Mouse (Mus musculus) c-Kit-positive CD71-positive TER-119-positive erythroid progenitor cells, embryonic 14.5 days (primary cell): ENCODE data around the gene E130114P18Rik.

ENCODE experiments used
- DNase-seq: peaks from one replicate; pipeline ENCODE4 v3.0.0-alpha.2; 2013; ENCODE audit warnings: low spot score

E130114P18Rik gene

DNA sequence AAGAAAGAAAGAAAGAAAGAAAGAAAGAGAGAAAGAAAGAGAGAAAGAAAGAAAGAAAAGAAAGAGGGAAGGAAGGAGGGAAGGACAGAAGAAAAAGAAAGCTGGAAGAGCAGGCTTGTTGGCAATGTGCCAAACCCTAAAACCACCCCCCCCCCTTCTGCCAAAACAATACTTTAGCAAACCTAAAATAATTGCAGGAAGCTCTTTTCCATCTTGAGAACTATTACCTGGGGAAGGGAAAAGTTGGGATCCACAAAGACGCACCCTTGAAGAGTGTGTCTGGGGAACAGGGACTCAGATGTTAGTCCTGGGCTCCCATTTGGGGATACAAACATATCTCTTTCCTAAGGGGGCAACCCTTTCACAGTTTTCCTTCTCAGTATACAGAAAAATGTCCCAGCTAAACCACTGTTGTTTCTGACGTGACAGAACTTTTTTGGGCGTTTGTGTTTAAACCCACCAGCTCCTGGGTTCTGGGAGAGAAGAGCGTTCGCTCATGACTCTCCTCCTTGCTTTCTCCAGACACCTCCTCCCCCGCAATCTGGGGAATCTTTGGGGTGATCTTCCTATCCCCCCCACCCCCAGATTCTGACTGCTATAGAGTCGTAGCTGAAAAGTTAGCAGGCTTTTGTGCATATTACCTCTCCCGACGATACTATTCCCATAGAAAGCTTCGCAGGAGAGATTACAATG is 1.3 kb downstream of the E130114P18Rik start:
- DNase-seq: no peak

DNA sequence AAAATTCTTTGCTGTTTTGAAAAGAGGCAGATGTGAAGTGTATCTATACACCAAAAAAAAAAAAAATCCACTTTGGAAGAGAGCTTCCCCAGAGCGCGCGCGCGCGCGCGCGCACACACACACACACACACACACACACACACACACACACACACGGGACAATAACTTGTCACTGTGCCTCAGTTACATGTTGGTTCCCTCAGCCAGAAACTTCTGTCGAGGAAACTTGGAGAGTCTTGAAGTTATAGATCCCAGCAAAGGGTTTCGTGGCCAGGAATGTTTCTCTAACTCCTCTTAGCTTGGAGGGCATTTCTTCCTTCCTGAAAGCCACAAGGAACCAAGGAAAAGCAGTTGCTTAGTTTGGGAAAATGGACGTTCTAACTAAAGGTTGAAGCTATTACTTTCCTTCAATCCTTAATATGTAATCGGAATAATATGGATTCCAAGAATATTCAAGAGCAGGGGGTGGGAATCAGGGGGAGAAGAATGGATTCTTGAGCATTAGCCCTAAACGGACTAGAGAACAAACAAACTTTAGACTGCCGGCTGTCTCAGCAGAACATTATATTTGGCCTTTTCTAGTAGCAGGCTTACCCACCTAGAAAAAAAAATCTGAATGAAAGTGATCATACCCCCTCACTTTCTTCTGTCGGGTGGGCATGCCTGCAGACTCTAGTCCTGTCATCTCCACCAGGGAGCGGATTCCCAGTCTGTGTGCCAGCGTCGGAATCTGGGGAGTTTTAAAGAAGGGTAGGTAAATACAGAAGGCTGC is 2.2 kb downstream of the E130114P18Rik start:
- no peak for DNase-seq

DNA sequence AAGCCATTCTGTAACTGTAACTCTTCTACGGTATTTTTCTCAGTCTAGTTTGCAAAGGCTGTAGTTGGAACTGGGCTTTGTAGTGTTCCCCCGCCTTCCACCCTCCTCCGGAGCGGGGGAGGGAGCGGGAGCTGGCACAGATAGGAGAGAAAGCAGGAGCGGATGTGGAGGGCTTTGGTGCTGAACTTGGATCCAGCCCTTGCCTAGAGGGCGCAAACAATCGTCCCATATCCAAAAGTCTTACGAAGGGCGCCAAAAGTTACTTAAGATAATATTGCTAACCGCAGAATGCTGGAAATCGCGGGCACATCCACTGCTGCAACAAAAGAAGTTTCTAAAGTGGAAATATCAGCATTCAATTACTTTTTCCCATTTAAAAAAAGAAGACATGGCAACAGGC is 2.8 kb downstream of the E130114P18Rik start:
- no peak for DNase-seq

DNA sequence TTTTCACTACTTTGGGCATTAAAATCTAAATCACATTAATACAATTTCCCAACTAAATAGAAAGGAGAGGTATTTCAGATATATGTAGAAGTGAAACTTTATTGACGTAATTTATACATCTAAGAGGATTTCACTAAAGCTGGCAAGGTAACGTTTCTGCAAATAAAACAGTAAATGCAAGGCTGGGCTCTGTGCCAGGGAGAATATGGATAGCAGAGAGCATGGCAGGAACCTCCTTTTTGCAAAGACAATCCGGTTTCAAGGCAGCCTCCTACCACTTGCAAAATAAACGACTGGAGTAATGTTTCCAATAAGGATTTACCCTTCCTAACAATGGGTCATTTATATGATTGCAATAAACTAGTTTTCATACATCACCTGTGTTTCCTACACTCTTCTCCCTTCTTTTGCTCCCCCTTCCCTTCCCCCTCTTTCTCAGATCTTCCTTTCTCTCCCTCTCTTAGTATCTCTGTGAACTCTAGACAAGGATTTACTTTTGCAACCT is 3.4 kb downstream of the E130114P18Rik start:
- no peak for DNase-seq

DNA sequence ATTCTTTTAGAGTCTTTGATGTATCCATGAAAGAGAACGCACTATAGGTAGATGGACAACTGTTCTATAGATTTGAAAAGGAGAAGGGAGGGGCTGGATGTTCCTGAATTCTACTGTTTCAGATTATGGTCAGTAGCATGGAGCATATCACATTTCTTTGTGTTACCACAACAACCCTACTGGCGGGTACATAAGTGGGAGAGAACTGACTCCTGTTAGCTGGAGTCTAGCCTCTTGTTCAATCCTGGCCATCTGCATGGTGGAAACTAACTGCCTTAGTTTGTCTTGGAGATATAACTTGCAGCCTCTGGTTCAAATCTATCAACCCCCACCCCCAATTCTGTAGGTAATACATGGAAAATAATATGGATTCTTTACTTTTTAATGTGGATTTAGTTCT is 4.1 kb downstream of the E130114P18Rik start:
- no peak for DNase-seq

DNA sequence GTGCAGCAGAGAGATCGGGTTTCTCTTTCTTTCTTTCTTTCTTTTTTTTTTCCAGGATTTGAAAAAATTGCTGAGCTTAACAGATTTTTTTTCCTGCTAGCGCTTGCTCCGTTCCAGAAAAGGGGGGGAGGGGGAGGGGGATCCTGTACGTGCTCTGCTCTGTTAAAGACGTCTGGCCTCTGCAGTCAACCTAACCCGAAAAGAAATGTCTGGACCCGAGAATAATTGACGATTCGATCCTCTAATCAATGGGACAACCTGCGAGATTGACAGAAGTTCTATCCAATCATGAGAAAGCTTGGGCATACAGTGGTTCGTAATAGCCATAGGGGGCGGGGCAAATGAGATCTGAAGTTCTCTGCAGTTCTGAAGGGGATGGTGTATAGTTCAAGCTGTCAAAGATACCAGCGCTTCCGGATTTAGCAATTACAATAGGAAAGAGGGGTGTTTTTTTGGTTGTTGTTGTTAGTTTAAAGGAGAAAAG is 4.7 kb downstream of the E130114P18Rik start:
- peak; percentile 95 for DNase-seq

DNA sequence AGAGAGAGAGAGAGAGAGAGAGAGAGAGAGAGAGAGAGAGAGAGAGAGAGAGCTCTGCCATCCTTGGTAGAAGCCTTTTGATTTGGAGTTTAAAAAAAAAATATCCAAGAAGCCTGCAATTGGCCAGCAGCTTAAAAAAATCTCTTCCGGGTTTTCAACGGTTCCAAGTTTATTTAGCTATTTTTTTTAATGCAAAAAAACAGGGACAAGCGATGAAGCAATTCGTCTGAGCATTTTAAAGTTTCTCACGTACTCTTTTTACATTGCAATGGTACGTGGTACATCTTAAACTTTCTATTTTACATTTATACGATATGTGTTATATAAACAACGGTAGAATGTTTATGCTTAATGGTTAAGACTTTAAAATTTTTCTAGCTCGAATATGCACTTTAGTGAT is 5.2 kb downstream of the E130114P18Rik start, which contains the start of gene Nfia:
Nfia (plus strand) TSS at position 94 of the 400 bp plus-strand sequence.
- DNase-seq: no peak

DNA sequence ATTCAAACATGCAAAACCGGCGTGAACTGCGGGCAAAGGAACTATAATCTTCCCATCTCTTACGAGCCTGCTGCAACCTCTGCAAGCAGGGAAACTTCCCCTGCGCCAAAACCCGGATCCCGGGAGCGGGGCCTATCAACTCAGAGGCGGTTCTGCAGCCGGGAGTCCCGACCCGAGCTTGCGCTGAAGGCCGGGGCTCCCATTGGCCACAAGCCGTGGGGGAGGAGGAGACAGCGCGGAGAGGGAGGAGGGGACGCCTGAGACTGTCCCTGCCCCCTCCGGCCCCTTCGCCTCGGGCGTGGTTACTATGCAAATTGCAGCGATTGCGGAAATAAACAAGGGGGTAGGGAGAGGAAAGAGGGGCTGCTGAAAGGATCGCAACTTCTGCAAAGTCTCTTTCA is 5.8 kb downstream of the E130114P18Rik start:
- DNase-seq: peak; percentile 77

DNA sequence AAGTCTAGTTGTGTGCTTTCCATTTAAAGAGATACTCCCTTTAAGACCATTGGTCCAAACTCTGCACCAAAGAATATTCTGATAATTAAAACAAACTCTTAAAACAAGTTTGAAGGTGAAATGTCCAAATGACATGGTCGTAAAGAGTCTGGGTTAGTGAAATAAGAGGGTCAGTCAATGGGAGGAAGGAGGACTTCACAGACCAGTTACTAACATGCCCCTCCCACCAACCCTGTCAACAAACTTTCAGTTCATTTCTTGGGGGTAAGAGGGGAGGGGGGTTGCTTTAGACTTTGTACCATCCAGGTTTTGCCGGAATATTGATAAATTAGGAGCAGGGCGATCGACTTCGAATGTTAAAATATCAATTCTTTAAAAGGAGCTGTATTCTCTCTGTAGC is 6.5 kb downstream of the E130114P18Rik start:
- DNase-seq: no peak

DNA sequence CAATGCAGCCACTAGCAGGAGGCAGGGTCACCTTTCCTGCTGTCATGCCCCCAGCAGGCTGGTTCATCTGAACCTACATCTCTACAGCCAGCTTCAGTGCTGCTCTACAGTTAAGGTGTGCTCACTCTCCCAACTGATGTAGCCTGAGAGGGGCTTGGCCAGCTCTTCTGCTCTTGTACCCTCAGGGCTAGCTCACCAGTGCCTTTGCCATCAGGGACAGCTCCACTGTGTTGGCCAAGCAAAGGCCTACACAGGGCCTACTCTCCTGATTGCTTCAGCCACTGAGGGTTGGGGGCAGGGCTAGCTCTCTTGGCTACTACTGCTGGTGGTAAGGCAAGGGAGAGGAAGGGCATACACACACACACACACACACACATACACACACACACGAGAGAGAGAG is 8.0 kb downstream of the E130114P18Rik start:
- DNase-seq: no peak

DNA sequence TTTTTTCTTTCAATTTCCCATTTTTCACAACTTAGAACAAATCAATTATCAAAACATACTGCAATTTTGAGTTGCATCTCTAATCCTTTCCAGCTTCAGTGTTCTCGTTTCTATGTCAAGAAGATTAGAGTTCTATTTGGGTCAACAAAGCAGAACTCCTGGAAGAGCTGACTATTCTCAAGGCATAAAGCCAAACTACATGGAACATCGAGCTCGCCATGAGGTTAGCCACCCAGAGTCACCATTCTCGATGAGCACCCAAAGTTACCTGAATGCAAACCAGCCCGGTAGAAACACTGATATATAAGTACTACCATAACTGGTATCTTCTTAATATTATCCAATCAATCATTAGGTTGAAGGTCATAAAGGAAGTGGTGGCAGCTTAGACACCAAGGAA is 10.4 kb downstream of the E130114P18Rik start:
- DNase-seq: no peak

DNA sequence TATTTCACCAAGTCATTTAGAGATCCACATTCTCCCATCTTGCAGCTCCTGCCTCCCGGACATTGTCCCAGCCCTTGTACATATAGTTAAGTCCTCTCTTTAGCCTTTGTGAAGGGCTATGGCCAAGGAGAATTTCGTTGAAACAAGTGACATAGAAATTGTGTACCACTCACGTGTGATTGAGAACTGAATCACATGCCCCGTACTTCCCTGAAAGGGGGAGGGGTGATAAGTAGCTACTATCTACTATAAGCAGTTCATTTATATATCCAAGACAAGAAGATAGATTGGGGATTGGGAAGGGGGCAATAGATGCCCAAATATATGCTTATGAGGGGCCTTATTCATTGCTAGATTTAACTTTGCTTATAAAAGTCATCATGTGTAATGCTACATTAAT is 10.9 kb downstream of the E130114P18Rik start:
- no peak for DNase-seq

DNA sequence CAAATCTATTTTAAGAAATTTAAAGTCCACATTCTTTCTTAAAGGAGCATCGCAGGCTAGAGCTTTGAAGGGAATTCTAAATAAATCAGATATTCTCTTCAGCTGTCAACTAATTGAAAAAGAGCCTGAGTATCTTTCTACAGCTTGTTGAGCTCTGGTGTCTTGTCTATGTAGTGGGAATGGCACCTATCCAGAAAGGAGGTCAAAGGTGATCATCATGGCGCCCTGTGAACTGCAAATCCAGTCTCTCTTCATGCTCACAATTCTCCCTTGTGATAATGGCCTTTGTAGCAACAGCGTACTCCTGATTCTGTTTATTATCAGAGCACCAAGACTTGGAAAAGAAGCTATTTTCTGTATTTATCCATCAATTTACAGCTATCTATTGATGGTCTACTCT is 11.8 kb downstream of the E130114P18Rik start:
- DNase-seq: no peak

DNA sequence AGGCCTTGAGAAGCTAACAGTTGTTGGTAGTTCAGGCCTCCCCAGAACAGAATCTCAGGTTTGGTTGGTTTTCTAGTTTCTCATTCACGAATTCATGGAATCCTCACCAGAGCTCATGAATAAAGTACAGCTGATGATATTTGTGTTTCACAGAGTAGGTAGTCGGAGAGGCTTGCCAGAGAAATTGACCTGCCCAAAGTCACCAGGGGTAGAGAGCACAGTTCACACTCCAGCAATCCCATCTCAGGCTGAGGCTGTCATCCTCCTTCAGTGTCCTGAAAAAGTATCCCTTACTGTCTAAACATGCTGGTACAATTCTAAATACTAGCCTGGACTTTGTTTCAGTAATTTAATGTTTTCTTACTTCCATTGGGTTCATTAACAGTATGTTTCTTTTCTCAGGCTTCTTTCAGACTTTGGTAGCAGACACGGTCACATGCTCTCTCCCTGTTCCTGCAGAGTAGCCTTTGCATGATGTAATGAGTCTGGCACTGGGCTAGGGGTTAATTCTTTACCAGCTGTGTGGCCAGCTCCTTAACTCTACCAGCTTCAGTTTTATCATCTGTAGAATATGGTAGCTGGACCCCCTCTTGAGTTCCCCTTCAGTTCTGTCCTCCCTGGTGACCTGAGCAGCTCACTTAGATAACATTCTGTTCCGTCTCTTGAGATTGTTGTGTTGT is 12.4 kb downstream of the E130114P18Rik start:
- no peak for DNase-seq

DNA sequence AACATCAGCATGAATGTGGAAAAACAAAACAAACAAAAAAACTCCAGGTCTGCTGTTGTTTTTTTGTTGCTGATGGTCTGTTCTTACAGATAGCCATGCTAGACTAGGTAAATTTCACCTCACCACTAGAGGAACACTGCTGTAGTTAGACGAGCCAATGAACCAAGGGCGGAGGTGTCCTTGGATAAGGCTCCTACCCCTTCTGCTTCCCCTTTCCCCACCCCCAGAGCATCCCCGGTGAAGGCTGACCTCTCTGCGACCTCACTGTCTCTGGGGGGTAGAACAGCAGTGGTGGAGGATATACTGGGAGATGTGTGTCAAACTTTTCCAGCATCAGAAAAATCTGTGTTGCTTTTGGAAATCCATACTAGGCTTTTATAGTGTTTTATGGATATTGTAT is 13.3 kb downstream of the E130114P18Rik start:
- no peak for DNase-seq

DNA sequence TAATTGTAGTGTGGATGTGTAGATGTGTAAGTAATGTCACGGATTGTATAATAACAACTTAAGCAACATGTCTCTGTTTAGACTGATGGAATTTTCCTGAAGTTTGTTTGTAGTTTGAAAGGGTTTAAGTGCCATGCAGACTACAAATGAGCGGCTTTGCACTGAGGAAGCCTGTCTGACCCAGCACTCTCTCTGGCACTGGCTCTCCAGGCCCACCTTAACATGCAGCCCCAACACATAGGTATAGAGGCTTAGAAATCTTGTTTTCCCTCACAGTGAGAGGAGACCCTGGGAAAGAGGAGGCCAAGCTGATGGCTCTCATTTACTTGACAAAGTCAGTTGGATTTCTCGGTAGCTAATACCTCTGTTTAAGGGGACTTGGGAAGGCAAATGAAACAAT is 19.2 kb downstream of the E130114P18Rik start:
- DNase-seq: no peak

DNA sequence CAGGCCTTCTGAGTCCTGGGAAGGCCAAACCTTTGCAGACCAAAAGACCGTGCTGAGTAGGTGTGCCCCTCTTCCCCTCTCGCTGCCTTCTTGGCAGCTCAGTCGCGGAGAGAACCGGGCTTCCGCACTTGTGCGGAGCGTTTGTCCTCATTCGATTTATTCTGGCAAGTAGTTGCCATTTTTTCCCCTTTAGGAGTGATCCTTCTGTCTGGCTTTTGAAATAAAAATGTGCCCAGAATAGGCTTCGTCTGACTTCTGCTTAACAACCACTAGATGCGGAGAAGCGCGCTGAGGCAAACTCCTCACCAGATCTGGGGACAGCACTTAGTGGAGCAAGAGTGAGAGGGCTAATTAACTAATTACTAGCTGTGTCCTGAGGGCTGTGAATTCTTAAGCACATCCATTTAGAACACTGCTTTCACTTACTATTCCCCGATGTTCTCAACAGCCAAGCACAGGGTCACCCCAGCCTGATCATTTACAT is 19.9 kb downstream of the E130114P18Rik start:
- no peak for DNase-seq

DNA sequence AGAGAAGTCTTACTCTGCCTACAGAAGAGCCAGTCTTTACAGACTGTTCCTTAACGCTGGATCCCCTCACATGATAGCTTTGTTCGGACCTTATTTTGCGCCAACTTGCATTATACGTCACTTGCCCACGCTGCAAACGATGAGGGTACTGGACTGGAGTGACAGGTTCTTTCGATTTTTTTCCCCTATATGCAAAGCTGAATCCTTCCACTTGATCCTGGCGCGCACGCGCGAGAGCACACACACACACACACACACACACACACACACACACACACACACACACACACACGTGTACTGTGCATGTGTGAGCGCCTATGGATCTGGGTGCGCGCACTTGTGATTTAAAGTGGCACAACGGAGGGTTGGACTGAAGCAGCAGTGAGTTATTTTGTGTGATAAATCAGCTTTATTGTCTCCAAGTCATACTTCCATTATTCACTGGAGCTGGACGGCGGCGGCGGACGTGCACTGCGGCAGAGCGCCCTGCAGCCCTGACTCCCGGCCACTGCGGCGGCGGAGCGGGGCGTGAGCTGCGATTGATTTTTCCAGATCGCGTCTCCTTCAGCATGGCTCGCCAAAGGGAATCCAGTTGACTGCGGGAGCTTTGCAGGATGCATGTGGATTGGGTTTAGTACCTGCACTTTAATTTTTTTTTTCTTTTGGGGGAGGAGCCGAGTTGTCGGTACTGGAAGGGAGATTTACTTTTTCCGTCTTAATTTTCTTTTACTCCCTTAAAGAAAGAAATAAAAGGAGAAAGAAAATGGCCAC is 20.5 kb downstream of the E130114P18Rik start:
- no peak for DNase-seq

DNA sequence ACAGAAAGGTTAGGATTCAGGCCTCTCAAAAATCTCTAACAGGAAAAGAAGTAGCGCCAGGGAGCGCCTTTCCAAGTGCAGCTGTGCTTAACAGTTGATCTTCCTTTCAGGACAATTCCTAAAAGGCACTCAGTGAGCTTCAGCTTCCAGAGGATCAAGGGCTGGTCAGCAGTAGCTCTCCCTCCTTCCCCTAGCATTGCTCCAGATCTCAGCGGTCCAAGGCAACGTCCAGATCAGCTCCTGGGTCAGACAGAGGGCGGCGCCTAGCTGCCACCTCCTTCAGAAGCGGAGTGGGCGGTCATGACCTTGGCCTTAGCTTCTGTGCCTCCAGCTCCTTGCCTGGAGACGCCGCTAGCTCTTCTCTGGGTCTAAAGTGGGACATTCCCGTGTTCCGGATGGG is 23.6 kb downstream of the E130114P18Rik start:
- DNase-seq: no peak

DNA sequence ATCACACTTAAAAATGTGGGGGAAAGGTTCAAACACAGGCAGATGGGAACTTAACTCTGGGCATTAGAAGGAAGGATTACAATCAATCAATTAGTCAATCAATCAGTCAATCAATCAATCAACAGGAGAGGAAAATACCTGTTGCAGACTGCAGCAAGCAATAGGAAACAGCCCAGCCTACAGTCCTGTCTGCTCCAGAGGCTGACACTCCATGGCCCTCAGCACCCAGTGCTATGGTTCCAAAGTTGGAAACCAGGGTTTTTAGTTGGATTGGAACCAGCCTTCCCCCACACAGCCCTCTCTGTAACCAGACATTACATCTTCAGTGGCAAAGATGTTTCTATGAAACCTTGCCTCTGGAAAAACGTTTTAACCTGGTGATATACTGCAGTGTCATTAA is 24.4 kb downstream of the E130114P18Rik start:
- DNase-seq: no peak

DNA sequence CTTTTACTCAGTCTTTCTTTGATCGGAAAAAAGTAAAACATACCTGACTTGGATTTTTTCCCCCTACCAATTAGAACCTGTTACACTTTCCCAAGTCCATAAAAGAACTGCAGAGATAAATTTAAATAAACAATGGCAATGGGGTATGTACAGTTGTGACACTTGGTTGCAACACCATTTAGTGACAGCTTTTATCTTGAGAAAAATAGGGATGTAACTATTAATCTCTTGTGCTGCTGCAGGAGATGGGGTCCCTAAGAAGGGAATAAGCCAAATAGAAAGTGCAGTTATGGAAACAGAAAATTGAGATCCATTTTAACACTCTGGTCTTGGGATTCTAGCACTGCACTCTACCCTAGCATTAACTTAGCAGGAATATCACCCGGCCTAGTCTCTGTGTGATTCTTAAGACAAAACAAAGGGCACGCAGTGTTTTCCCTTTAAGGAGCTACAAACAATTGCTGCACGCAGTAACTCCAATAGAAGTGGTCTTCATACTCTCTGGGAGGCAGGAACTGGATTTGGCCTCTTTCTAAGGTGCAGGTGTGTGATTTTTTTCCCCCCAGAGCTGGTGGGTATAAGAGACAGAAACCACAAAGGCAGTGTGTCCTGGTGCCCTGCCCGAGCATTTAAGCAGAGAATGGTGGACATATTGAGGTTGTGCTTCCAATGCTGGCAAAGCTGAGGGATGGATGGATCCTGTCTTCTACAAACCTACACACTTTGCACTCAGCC is 25.4 kb downstream of the E130114P18Rik start:
- no peak for DNase-seq
